Mouse (Mus musculus) heart, embryonic 14.5 days (tissue): Measurements from ENCODE around the gene Vps54. TPM values are rescaled to one million over a fixed set of nuclear protein-coding genes. Genes with fewer than 3 reads are reported as not detected.

Experiments
- ATAC-seq: fragments of 200-750 bp; cut with Nextera tagmentation; 2 replicates; pipeline ENCODE4 v1.8.0; 2017; ENCODE audit warnings: low read depth, moderate TSS enrichment; ENCODE audit not compliant: insufficient number of reproducible peaks, insufficient read depth, low FRiP score
- H3K27ac ChIP-seq, 2 experiments: fragments of 200-500 bp in 1 of 2; fragments of 300-500 bp in 1 of 2; sonication (generic) in 1 of 2; replicated peaks in 1 of 2; 2 replicates each; pipeline ENCODE4 v1.5.1; 2012 to 2014; ENCODE audit warnings: low read depth in 2 of 2, low read length in 2 of 2, control low read depth in 1 of 2, mild to moderate bottlenecking in 1 of 2, mixed read lengths in 1 of 2; ENCODE audit not compliant: control insufficient read depth in 1 of 2, insufficient read depth in 1 of 2
- H3K27me3 ChIP-seq: fragments of 300-500 bp; sonication (generic); 2 replicates; pipeline ENCODE4 v1.6.1; 2014; ENCODE audit warnings: mild to moderate bottlenecking, low read length, control low read depth; ENCODE audit not compliant: control insufficient read depth, insufficient read depth
- H3K36me3 ChIP-seq: fragments of 300-500 bp; sonication (generic); 2 replicates; pipeline ENCODE4 v1.6.1; 2014; ENCODE audit warnings: mild to moderate bottlenecking, control low read depth, low read length, mixed read lengths; ENCODE audit not compliant: control insufficient read depth, insufficient read depth
- H3K4me1 ChIP-seq, 2 experiments: fragments of 200-500 bp in 1 of 2; fragments of 300-500 bp in 1 of 2; sonication (generic) in 1 of 2; 2 replicates each; pipeline ENCODE4 v1.6.1; 2012 to 2014; ENCODE audit warnings: low read length in 2 of 2, control low read depth in 1 of 2, mixed read lengths in 1 of 2; ENCODE audit not compliant: control insufficient read depth in 2 of 2, insufficient read depth in 2 of 2
- H3K4me2 ChIP-seq: fragments of 300-500 bp; sonication (generic); 2 replicates; pipeline ENCODE4 v1.6.1; 2014; ENCODE audit warnings: mild to moderate bottlenecking, low read length
- H3K4me3 ChIP-seq, 2 experiments: fragments of 200-500 bp in 1 of 2; fragments of 300-500 bp in 1 of 2; sonication (generic) in 1 of 2; 2 replicates each; pipeline ENCODE4 v1.5.1; 2012 to 2014; ENCODE audit warnings: low read length in 2 of 2, mild to moderate bottlenecking in 2 of 2, control low read depth in 1 of 2, low read depth in 1 of 2, moderate library complexity in 1 of 2; ENCODE audit not compliant: control insufficient read depth in 1 of 2, insufficient read depth in 1 of 2
- H3K9ac ChIP-seq: fragments of 300-500 bp; sonication (generic); 2 replicates; pipeline ENCODE4 v1.6.1; 2014; ENCODE audit warnings: mild to moderate bottlenecking, low read length
- H3K9me3 ChIP-seq: fragments of 300-500 bp; sonication (generic); 2 replicates; pipeline ENCODE4 v1.6.1; 2016; ENCODE audit warnings: low read length, control low read depth; ENCODE audit not compliant: control insufficient read depth
- WGBS: fragments of 180-500 bp; shearing (Covaris S2); extraction: QIAGEN DNeasy Blood & Tissue Kit; methylation state at CpG from one replicate; pipeline ENCODE4 v1.1.7; 2014; 5-methylcytosine and 5-hydroxymethylcytosine counted together
- polyA plus RNA-seq: library from polyadenylated mRNA; unstranded; fragments of >200 nt; fragmentation: Nextera tagmentation; extraction: Ambion mirVana; gene quantifications from 2 replicates; pipeline ENCODE4 v1.2.1, GENCODE M21; 2014

Vps54 gene
- polyA plus RNA-seq, 1 experiment from 2014 or later: 12.3 TPM

DNA sequence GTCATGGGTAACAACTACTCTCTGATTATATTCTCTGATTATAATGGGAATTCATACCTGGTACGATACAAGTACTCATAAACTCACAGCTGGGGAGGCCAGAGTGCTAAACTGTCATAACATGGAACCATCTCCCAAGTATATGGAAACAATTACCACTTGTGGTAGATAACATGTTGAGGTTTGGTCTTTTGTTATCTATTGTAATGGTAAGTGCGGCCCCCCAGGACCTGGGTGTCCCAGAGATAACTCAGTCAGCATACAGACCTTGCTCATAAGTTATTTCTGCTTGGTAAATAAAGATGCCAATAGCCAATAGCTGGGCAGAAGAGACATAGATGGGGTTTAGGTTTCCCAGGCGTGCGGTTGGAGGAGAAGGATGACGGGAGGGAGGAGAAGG lies 104.4 kb downstream of the Vps54 start:
- peaks cover 71% of the 10 kb centered on the region for H3K36me3 ChIP-seq
- WGBS: 96% methylated on average over 5 of the region's 5 CpGs
- no peaks in the 10 kb centered on the region for H3K9me3 ChIP-seq
- ATAC-seq: no peak
- H3K4me2 ChIP-seq: no peak overlapping the region
- H3K27me3 ChIP-seq: no peaks in the 10 kb centered on the region
- no peak overlapping the region for H3K4me3 ChIP-seq
- H3K4me1 ChIP-seq: no peaks in the 10 kb centered on the region
- H3K27ac ChIP-seq: no peak overlapping the region
- no peak overlapping the region for H3K9ac ChIP-seq

DNA sequence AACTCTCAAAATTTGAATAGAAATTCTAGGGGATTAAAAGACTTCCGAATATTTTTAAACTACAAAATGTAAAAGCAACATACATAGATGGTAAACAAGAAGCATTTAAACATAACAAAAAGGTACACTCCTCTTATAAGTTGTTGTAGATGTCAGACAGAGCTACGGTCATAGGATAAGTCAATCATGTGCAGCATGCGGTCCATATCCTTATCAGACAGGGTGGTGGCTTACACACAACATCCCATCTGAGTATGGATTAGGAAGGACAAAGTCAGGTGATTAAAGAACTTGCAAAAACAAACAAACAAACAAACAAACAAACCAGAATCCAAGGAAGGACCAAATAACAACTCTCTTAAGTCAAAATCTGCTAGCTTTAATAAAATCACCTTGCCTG lies 106.9 kb downstream of the Vps54 start:
- no peak overlapping the region for H3K4me3 ChIP-seq

DNA sequence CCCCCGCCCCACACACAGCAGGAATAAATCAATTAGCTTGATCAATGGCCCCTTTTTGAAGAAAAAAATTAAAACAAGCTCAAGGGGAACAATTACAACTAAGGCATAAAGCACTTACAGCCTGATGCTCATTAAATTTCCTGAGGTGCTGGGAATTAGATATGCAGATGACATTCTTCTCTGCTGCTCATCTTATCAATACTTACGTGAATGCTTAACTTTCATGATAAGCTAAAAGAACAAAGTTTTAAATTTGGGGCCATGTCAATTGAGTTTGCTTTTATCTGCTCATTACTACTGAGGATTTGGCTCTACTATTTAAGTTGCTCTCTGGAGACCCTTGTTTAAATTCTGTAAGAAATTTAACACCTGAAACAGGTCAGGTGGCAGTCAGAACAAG lies 109.8 kb downstream of the Vps54 start:
- H3K36me3 ChIP-seq: peaks cover 84% of the 10 kb centered on the region
- 83% methylated on average over 2 of the region's 2 CpGs for WGBS
- no peak overlapping the region for H3K27ac ChIP-seq
- no peaks in the 10 kb centered on the region for H3K27me3 ChIP-seq
- peaks cover 0 to 2% of the 10 kb centered on the region in 2 experiments; a peak in 1 of 4 replicates for H3K4me1 ChIP-seq
- H3K9ac ChIP-seq: no peak overlapping the region
- H3K4me3 ChIP-seq: no peak overlapping the region
- no peak overlapping the region for H3K4me2 ChIP-seq
- no peaks in the 10 kb centered on the region for H3K9me3 ChIP-seq
- ATAC-seq: no peak

More for the DNA sequence above, 106.9 kb downstream of the Vps54 start:
- ATAC-seq: no peak
- Histone ChIP-seq H3K27ac (no peak overlapping the region), H3K4me2 (no peak overlapping the region), H3K9me3 (no peaks in the 10 kb centered on the region), H3K36me3 (peaks cover 83% of the 10 kb centered on the region), H3K4me1 (no peaks in the 10 kb centered on the region), H3K27me3 (no peaks in the 10 kb centered on the region), H3K9ac (no peak overlapping the region)
- 89% methylated on average over 3 of the region's 3 CpGs for WGBS

DNA sequence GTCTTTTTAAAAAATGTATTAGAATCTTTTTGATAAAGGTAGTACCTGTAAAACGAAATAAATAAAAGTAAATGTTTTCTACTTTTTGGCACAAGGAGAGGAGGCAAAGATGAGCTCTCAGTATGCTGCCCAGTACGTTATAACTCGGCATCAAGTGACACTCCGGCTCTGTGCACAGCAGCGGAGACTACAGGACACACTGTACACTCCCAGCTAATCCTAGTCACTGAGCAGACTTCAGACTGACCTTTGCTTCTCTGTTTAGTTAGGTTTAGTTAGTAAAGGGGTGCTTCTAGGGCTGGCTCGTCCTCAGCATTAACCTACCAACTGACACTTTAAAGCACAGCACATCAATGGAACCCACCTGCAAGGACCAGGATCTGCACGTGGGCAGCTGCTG lies 112.2 kb downstream of the Vps54 start:
- Histone ChIP-seq H3K4me3 (no peak overlapping the region), H3K4me1 (peaks cover 0 to 2% of the 10 kb centered on the region in 2 experiments; a peak in 1 of 4 replicates), H3K4me2 (no peak overlapping the region), H3K9ac (no peak overlapping the region), H3K27ac (no peak overlapping the region), H3K27me3 (no peaks in the 10 kb centered on the region), H3K36me3 (peaks cover 76% of the 10 kb centered on the region), H3K9me3 (no peaks in the 10 kb centered on the region)
- ATAC-seq: no peak
- WGBS: 69% methylated on average over 7 of the region's 7 CpGs

DNA sequence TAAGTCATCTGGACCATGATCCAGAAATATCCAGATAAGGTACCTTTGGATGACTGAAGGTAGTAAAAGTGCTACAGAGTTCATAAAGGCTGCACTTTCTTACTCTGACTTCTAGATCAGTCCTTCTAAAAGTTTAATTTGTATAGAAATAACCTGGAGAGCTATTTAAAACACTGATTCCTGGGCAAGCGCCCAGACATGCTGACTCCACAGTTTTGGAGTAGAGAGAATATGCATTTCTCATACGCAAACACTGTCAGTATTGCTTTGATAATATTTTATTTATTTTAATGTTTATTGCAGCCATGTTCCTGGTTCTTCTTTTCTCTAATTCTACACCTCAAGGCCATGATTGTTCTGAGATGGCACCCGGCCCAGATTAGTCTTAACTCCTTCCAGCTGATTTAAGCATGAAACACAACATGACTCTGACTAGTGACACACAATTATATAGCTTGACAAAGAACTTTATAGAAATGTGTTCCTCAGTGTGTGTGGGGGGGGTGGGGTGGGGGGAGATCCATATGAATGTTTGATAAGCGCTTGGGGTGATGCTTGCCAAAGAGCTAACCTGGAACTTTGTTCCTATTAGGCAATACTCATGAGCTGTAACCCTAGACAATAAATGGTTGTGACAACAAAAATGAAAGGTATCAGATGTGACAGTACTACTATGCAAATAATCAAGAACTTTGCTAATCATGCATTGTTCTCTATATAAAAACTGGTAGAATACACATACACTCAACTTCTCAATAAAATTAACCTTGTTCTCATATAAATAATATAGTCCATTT lies 124.3 kb downstream of the Vps54 start:
- Histone ChIP-seq H3K4me1 (peaks cover under 1 to 24% of the 10 kb centered on the region in 2 experiments; a peak in 2 of 4 replicates), H3K27me3 (no peaks in the 10 kb centered on the region), H3K9me3 (no peaks in the 10 kb centered on the region), H3K4me2 (no peak overlapping the region), H3K36me3 (no peaks in the 10 kb centered on the region), H3K4me3 (no peak overlapping the region), H3K9ac (no peak overlapping the region), H3K27ac (no peak overlapping the region)
- WGBS: 89% methylated on average over 4 of the region's 4 CpGs
- no peak for ATAC-seq

DNA sequence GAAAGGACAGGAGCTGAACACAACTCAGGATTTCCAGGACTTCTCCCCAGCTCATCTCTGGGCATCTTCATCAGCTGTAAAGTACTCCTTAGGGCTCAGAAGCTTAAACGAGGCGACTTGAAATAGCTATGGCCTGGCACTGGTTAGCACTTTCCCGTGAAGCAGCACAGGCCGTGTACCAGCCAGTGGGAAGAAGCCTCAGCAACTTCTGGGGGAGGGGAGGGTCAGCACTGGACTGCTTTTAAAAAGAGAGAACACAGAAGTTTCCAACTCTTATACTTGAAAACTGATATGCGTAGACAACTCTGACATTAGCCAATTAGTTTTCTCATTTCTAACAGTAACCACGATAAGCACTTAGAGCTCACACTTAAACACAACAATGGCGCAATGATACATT lies 129.4 kb downstream of the Vps54 start:
- H3K27ac ChIP-seq: peak overlapping the region in 1 of 2 experiments; percentile 95; a peak in 3 of 4 replicates

DNA sequence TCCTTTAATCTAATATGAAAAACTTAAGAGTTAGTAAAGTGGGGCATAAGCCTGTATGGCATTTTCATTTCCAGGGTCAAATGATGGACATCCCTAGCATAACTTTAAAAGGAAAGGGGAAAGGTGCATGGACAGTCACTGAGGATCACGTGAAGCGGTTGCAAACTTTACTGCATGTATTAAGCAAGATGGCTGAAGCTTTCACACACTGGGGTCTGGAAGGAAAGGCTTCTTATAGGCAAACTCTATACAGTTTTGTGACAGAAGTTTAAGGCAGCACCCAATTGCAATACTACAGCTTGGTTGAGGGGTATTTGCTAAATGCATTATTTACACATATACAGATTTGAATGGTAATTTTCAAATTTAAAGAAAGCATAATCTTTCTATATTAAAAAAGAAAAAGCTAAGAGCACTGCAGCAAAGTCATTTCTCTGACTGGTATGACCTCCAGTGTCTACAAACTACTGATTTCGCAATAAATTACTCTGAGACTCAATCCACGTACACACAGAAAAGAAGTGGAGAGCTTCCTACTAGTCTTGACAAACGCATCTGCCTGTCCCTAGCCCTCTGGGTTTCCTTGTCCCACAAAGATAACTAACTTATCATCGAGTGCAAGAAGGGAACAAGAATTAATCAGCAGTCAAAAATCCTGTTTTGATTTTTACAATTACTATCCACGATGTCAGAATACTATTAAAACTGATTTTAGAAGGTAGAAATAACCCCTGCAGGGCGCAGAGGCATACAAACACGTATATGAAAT lies 130.4 kb downstream of the Vps54 start:
- 5% methylated on average over 9 of the region's 9 CpGs for WGBS
- ATAC-seq: no peak

More for the DNA sequence above, 129.4 kb downstream of the Vps54 start:
- no peaks in the 10 kb centered on the region for H3K27me3 ChIP-seq
- H3K36me3 ChIP-seq: no peaks in the 10 kb centered on the region
- 10% methylated on average over 7 of the region's 7 CpGs for WGBS
- H3K4me1 ChIP-seq: peaks cover 6 to 14% of the 10 kb centered on the region in 2 experiments
- H3K4me2 ChIP-seq: peak overlapping the region; percentile 72
- H3K9ac ChIP-seq: peak overlapping the region; percentile 75
- H3K9me3 ChIP-seq: no peaks in the 10 kb centered on the region
- peak overlapping the region; percentile 46 to 55 for H3K4me3 ChIP-seq
- no peak for ATAC-seq

More for the DNA sequence above, 130.4 kb downstream of the Vps54 start:
- Histone ChIP-seq H3K27ac (peak overlapping the region; percentile 94 to 95), H3K9ac (peak overlapping the region; percentile 75), H3K4me2 (peak overlapping the region; percentile 72), H3K4me1 (peaks cover 6 to 14% of the 10 kb centered on the region in 2 experiments), H3K36me3 (no peaks in the 10 kb centered on the region), H3K27me3 (no peaks in the 10 kb centered on the region), H3K9me3 (no peaks in the 10 kb centered on the region), H3K4me3 (peak overlapping the region; percentile 55 to 76)
